Mouse (Mus musculus): ENCODE results near the gene Sp9. TPM values are rescaled to one million over a fixed set of nuclear protein-coding genes. Genes with fewer than 3 reads are reported as not detected.

Gene Sp9
- polyA plus RNA-seq (2012; rRNA removed), result 0.07 TPM in 1 of 2 replicates, not detected in the other

GRCm38 (mm10) chr2:73271459-73272161, at the start of gene Sp9:
Gene Sp9 (plus strand): TSS chr2:73271925.

GRCm38 (mm10) chr2:73312152-73313116, 40.7 kb downstream of the Sp9 start, which contains the start of the genes Scrn3 and Cir1:
Gene Scrn3 (plus strand): TSS chr2:73312601.
Gene Cir1 (minus strand): TSS chr2:73312701.

Other genes with a start within 250 kb of the Sp9 start
- 18.5 and 19.6 TPM in 2 replicates for gene Ola1, start 53.0 kb upstream of the Sp9 start, polyA plus RNA-seq (2012; rRNA removed)
- 16.6 and 17.3 TPM in 2 replicates for gene Scrn3, start 40.7 kb downstream of the Sp9 start, polyA plus RNA-seq (2012; rRNA removed)
- gene Cir1, start 40.8 kb downstream of the Sp9 start, polyA plus RNA-seq (2012; rRNA removed), result 11.4 and 12.6 TPM in 2 replicates
- 1.6 and 1.9 TPM in 2 replicates for gene Gpr155, start 114.6 kb downstream of the Sp9 start, polyA plus RNA-seq (2012; rRNA removed)